Mouse (Mus musculus): ENCODE data around the gene Rasgef1b. TPM values are rescaled to one million over a fixed set of nuclear protein-coding genes. Genes with fewer than 3 reads are reported as not detected.
A peak's percentile ranks its signal among the peaks of the same experiment; 100 is the strongest.

The Rasgef1b gene
- total RNA-seq, 1 experiment from 2014 or later, result 57.6 TPM

DNA sequence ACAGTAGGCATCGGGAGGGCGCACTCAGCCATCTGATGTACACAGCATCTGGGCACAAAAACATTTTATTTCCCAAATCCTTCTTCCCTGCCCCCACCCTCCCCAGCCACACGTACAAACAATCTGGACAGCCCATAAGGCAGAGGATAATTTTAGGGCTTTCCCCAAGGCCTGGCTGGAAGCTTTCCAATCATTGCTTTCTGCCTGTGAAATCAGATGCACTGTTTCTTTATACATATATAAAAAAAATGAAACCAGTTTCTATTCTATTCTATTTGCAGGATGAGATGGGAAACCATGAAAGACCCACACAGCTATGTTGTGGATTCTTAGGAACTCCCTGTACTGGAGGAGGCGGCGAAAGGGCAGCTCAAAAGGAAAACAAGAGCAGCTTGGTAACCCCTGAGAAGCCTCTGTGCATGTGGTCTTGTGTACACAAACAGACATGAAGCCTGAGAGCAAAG is 13.6 kb downstream of the Rasgef1b start:
- no peak for ATAC-seq (replicated peaks; ENCODE audit: insufficient number of reproducible peaks, low FRiP score, low TSS enrichment, poor library complexity, severe bottlenecking)

DNA sequence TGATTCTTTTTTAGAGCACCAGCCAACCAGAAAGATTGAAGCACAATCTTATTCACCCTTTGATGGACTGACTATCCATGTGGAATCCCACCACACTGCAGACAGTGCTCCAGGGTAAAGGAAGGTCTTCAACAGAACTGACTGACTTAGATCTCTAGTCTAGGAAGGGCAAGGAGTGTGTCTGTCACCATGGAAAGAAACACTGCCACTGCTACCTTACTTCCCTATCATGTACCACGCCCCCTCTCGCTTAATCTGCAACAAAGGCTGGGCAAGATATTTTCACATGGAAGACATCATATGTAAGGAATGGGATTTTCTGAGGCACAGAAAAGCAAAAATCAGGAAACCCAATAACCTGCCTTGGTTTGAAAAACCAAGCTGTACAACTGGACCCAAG is 16.9 kb downstream of the Rasgef1b start:
- ATAC-seq (replicated peaks; ENCODE audit: insufficient number of reproducible peaks, low FRiP score, low TSS enrichment, poor library complexity, severe bottlenecking), result no peak

DNA sequence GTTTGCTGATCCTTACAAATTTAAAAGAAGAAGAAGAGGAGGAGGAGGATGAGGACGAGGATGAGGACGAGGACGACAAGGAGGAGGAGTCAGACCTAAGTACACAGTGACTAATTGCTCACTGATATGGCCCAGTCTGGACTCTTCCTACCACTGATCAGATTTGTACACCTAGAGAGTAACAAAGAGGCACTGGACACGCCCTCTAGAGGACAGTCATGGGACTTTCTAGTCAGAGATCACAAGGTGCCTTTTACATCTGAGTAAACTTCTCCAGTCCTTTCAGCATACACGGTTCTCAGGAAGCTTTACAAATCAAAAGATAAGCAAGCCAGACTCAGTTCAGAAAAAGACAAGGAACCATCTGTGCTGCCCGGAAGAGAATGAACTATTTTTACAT is 20.2 kb downstream of the Rasgef1b start:
- ATAC-seq (replicated peaks; ENCODE audit: insufficient number of reproducible peaks, low FRiP score, low TSS enrichment, poor library complexity, severe bottlenecking), result no peak

DNA sequence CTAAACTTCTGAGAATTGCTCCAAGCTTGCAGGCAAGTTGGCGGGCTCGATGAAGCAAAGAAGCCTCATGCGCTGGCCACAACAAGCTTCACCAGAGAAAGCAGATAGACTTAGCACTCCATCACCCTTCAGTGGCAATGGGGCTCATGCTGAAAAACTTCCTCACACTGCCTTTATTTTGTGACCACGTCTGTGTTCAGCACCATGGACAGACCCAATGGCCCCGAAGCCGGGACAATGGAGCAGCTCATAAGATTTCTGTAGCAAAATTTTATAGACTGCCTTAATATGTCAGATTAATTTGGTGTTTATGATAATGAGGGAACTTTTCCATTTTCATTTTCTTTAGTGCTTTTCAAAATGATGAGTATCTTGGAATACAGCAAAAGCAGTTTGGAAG is 21.6 kb downstream of the Rasgef1b start:
- no peak for ATAC-seq (replicated peaks; ENCODE audit: insufficient number of reproducible peaks, low FRiP score, low TSS enrichment, poor library complexity, severe bottlenecking)

DNA sequence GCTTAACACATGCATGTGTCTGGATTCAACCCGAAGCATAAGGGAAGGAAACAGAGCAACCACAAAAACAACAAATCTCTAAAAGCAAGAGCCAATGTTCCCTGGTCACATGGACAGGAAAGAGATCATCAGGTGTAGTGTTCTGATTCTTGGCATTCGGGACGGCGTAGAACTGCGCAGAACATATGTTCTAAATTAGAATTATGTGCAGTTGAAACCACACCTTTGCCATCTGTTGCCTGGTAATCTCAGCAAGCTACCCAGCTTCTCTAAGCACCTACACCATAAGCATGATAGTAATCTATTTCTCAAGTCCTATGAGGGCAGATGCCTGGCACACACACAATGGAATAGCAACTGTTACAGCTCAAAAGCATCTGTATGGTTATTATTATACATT is 27.1 kb downstream of the Rasgef1b start:
- no peak for ATAC-seq (replicated peaks; ENCODE audit: insufficient number of reproducible peaks, low FRiP score, low TSS enrichment, poor library complexity, severe bottlenecking)

DNA sequence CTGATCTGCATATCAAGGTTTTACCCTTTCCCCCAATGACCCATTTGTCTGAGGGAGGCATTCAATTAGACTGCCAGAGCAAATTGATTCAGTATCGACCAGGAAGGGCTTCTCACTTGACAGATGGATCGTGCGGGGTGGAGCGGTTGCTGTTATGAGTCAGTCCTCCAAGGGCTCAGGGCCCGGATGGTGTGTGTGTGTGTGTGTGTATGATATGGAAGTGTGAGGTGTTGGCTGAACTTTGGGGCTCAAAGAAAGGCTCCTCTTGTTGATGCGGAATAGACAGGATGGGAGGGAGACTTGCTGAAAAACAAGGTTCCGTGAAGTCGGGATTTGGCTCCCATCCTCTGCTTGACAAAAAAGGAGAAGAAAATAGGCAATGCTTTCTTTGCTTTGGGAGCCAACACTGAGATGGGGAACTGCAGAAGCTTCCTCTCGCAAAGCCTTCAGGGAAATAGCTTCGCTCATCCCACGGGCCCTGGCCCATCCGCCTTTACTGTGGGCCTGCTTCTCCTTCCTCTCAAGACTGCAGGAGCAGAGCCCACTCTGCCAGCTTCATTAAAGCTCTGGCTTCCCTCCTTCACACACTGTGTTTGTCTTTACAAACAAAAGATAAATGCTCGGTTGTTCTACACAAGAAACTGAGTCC is 34.0 kb downstream of the Rasgef1b start:
- no peak for ATAC-seq (replicated peaks; ENCODE audit: insufficient number of reproducible peaks, low FRiP score, low TSS enrichment, poor library complexity, severe bottlenecking)

DNA sequence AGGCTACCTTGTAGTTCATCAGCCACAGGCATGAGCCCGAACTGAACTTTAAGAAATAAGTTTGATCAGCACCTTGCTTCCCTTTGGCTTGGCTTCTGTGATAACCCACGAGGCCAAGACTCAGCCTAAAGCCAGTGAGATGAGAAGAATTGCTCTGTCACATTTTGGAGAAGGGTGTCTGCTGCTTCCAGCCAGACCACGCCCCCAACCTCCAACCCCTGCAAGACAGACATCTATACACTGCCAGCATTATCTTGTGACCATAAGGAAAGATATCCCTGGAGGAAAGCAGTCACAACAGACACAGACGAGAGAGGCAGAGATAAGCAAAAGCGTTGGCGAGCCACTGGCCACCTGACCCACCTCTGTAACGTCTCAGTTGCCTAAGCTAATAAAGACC is 39.0 kb downstream of the Rasgef1b start:
- no peak for ATAC-seq (replicated peaks; ENCODE audit: insufficient number of reproducible peaks, low FRiP score, low TSS enrichment, poor library complexity, severe bottlenecking)

DNA sequence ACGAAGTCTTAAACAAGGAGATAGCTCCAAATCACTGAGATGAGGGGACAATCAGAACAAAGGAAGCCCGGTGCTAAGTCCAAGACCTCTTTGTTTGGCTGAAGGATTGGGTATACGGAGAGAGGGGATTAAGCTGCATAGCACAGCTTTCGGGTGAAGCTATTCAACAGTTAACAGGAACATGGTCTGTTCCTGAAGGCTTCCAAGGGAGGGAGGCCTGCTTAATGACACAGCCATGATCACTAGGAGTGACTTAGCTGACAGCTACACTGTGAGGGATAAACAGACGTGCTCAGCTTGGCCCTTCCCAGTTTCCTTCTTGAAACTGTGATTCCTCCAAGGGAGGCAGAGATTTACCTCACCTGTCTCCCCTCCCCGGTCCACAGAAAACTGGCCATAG is 41.0 kb downstream of the Rasgef1b start:
- no peak for ATAC-seq (replicated peaks; ENCODE audit: insufficient number of reproducible peaks, low FRiP score, low TSS enrichment, poor library complexity, severe bottlenecking)

DNA sequence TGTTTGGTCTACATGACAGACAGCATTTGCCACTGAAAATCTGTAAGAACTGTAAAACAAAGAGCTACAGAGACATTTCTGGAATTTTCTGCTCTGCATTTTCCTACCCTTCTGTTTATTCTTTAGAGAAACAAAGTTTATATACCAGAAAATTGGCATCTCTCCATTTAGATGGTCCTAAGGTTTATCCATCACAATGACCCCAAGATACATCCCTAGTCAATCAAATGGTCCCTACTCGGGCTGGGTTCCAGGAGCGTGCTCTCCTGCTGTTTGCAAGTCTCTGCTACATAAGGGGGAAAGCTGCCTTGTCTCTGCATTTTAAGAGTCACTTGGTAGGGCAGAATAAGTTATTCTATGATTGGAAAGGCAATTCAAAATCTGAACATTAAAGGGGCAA is 44.8 kb downstream of the Rasgef1b start:
- ATAC-seq (replicated peaks; ENCODE audit: insufficient number of reproducible peaks, low FRiP score, low TSS enrichment, poor library complexity, severe bottlenecking), result no peak

DNA sequence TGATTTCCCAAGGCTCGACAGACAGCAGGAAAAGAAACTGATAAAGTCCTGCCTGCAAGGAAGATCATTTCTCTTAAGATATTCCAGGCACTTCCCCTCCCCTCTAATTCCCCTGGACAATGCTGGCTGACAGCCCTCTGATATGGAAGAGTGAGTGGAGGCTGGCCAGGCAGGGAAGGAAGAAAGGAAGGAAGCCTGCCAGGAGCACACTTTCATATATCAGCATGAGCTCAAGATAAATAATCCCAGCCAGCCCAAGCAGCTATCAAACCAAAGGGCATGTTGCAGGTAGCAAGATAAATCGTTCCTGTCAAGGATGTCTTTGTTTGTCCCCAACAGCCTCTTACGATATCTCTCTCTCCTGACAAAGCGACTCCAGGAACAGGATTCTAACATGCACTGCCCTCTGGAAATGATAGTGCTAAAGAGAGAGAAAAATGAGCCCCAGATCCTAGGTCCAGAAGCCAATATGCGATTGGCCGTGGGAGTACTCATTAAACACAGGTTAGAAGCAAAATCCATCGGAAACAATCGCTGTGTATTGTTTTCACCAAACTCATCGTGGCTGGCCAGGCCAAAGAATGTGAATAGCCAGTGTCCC is 58.8 kb downstream of the Rasgef1b start:
- ATAC-seq (replicated peaks; ENCODE audit: insufficient number of reproducible peaks, low FRiP score, low TSS enrichment, poor library complexity, severe bottlenecking), result no peak

DNA sequence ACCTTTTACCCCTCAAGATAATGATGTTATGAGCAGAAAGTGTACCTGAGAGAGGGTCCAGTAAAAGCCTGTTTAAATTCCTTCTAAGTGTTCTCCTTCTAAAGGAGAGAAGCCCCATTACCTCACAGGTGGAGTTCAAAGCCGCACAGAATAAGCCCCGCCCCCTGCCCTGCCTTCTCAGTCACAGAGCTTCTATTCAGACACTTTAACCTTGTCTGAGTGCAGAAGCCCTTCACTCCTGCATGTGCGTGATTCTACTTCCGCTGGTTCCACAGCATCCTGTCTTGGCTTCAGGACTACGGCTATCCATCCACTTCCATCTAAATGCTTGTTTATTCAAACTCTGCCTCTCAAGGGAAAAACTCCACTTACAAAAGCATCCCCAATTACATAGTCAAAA is 72.8 kb downstream of the Rasgef1b start:
- ATAC-seq (replicated peaks; ENCODE audit: insufficient number of reproducible peaks, low FRiP score, low TSS enrichment, poor library complexity, severe bottlenecking), result no peak

DNA sequence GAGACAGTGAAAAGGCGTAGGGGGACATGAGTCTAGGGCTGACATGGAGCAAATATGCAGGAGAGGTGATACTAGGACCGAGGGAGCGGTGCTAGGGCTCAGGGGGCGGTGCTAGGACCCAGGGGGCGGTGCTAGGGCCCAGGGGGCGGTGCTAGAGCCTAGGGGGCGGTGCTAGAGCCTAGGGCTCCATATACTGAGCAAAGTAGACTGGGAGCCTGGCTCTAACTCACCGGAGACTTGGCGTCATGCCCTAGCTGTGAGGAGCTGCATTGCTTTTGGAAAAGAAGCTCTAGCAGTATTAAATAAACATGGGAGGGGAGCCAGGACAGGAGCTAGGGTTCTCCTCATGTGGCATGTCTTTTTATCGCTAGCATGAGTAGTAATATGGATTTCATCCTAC is 75.9 kb downstream of the Rasgef1b start:
- no peak for ATAC-seq (replicated peaks; ENCODE audit: insufficient number of reproducible peaks, low FRiP score, low TSS enrichment, poor library complexity, severe bottlenecking)

DNA sequence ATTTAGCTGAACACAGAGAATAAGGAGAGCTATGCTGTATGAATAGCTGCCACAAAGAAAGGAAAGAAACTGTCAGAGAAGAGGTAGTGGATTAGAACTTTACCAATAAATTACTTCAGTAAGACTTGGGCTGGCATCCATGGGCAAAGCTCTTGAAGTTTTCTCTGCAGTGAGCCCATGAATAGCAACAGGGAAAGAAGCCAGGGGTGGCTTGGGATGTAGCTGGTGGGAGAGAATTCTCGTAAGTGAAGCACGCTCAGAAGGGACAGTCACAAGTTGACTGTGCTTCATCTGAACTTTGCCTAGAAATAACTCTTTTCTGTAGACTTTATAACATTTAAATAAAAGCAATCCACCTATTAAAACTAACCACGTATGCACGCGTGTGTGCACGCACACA is 87.5 kb downstream of the Rasgef1b start:
- no peak for ATAC-seq (replicated peaks; ENCODE audit: insufficient number of reproducible peaks, low FRiP score, low TSS enrichment, poor library complexity, severe bottlenecking)

DNA sequence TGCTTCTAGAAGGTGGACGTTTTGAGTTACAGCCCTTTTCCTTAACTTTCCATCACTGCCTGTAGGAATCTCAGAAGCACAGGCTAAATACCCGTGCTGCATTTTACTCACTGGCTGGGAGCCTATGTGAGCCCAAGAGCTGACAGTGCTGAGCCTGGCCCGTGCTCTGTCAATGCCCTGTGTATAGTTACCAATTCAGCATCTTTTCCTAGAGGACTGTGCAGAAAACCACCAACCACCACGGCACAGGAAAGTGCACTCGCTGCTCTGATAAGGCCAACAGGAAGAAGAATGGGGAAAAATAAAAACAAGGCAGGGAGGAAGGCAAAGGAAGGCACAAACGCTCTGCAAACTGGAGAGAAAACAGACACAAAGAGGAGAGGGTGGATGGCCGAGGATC is 92.3 kb downstream of the Rasgef1b start:
- no peak for ATAC-seq (replicated peaks; ENCODE audit: insufficient number of reproducible peaks, low FRiP score, low TSS enrichment, poor library complexity, severe bottlenecking)

DNA sequence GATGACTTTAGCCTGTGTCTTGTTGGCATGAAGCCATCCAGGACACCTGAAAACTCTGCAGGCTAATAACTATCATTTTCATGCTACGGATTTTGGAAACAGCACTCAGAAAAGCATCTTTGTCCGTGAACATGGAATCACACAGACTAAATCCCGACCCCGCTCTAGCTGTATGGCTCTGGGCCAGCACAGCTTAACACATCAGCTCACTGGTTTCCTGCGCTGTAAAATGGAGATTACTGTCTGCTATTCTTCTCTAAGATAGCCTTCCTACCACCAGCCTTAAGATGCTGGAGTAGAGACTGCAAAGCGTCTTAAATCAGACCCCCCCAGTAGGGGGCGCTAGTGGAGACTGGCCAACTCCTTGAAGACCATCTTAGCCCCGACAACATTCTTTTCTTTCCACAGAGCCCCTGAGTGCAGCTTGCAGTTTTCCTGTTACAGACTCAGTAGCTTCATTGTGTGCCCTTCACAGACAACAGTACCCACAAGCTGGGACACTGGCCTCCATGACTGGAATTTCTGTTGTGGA is 94.8 kb downstream of the Rasgef1b start:
- ATAC-seq (replicated peaks; ENCODE audit: insufficient number of reproducible peaks, low FRiP score, low TSS enrichment, poor library complexity, severe bottlenecking), result no peak

DNA sequence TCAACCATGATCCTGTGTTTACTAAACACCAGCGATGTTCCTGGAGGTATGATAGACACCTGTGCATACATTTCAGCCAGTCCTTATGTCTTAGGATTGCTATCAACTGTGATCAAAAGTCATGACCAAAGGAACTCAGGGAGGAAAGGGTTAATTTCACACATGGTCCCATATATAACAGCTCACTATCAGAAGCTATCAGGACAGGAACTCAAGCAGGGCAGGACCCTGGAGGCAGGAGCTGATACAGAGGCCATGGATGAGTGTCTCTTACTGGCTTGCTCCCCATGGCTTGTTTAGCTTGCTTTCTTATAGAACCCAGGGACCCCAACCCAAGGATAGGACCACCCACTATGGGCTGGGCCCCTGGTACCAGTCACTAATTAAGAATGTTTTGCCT is 95.3 kb downstream of the Rasgef1b start:
- no peak for ATAC-seq (replicated peaks; ENCODE audit: insufficient number of reproducible peaks, low FRiP score, low TSS enrichment, poor library complexity, severe bottlenecking)

DNA sequence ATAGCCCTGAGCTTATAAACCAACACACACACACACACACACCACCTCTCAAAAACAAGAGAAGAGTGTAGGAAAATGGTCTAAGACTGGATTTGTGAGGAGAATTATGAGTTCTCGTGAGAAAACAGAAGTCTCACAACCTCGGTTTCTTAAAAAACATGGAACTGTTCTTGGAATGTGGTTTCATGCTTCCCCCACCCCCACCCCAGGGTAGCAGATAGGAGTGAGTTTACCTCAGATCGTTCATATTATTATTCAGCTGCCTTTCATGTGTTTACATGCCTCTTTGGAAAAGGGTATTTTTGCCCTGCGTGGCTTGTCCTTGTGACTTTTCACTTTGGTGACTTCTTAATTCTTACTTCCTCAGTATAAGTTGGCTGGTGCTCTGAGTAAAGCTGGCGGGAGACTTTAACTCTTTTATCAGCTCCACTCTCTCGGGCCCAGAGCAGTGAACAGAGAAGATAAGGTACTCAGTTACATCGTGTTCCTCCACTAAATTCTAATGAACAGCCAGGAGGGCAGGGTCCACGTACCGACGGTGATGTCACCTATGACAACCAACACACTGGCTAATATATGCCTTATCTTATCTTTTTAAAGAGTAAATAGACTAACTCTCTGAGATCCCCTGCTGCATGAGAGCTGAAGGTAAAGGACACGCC is 96.1 kb downstream of the Rasgef1b start:
- ATAC-seq (replicated peaks; ENCODE audit: insufficient number of reproducible peaks, low FRiP score, low TSS enrichment, poor library complexity, severe bottlenecking), result no peak

DNA sequence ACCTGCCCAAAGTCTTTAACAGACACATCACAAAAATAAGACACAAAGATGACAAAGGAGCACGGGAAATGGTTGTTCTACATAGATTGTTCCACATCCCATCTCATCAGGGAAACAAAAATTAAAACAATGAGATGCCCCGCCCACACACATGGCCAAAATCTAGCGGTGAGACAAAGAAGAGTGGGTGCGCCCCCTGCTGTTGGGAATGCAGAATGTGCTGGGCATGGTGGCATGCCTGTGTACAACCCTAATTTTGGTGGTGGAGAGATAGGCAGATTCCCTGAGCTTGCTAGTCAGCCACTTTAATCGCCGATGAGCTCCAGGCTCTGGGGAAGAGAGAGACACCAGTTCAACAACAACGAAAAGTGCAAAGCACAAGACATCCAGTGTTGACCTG is 98.8 kb downstream of the Rasgef1b start:
- 0 out of 2 replicates have a peak, but pooled peaks have one; percentile 50 for ATAC-seq (replicated peaks; ENCODE audit: insufficient number of reproducible peaks, low FRiP score, low TSS enrichment, poor library complexity, severe bottlenecking)

DNA sequence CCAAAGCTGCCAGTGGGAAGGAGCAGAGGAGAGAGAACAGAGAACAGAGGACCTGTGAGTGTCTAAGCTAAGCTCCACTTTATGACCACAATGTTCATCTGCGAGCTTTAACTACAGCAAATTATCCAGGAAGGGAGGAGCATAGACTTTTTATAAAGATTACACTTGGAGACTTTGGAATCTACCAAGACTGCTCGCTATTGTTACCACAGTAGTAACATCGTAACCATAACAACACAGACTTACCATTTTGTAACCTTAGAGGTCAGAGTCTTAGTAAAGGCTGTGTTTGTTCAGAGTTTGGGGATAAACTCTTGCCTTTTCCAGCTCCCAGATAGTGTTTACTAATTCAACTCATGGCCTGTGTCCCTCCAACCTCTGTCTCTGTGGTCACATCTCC is 103.3 kb downstream of the Rasgef1b start:
- ATAC-seq (replicated peaks; ENCODE audit: insufficient number of reproducible peaks, low FRiP score, low TSS enrichment, poor library complexity, severe bottlenecking), result no peak

DNA sequence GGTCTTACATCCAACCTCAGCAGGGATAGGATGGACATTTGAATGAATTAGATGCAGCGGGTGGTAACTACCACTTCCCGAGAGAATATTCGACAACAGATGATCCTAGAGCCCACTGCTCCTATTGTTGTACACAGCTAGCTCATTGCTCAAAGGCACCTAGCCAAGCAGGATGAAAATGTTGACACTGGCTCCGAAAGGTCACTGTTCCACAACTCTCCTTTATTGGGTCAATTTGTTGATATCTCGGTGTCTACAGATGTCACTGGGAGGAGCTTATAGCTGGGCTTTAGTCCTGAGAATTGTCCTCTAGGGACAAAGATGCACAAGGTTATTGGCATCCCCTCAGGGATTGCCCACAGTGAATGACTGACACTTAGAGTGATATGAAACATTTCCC is 108.1 kb downstream of the Rasgef1b start:
- no peak for ATAC-seq (replicated peaks; ENCODE audit: insufficient number of reproducible peaks, low FRiP score, low TSS enrichment, poor library complexity, severe bottlenecking)
